Mouse (Mus musculus): ENCODE measurements around the gene Stambp.

The Stambp gene

DNA sequence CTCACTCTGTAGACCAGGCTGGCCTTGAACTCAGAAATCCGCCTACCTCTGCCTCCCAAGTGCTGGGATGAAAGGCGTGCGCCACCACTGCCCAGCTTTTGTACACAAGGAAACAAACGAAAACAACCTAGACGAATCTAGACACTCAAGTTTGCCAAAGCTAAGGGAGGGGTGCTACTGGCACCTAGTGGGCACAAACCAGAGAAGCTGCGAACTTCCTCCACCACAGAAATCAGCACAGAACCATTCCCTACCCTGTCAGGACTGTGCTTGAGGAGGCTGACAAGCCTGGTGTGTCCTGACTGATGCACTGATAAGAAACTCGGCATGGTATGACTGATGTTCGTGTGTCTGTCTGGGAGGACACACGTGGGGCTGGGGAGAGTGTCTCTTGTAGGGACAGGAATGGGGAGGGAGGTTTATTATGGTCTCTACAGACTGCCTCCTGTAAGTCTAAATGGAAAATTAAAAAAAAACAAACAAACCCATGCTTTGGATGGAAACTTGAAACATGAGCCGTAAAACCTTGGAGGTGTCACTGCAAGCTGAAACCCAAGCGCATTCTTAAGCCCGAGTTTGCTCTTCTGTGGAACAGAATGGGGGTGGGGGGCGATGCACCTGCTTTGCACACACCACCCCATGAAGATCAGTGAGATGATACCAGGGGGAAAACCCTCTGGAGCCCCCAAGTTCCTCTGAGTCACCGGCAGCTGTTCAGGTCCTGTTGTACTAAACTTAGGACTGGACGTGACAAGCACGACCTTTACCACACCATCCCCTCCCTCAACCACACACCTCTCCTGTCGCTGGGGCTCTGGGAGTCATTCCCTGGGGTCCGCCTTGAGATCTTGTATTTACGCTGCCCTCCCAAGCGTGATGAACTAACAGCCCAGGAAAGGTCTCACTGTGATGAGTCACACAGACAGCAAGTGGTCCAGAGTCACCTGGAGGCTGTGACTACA lies 3.3 kb downstream of the Stambp start:
- DNase-seq (ENCODE audit: extremely low spot score) = no peak

DNA sequence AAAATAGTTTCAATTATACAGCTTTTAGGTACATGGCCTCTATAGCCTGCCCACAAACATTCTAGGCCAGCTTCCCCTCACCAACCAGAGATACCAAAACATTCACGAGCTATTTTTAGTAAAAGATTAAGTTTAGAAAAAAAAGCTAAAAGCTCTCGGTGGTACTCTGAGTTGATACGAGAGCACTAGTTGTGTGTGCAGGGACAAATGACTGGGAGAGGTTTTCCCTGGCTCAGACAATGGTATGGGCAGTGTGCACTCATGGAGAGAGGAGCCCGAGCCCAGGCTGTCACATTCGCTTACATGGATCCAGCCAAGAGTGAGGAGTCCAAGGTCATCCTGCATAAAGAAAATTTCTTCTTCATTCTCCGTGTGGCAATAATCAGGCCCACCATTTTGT lies 16.6 kb downstream of the Stambp start:
- no peak for DNase-seq (ENCODE audit: extremely low spot score)

DNA sequence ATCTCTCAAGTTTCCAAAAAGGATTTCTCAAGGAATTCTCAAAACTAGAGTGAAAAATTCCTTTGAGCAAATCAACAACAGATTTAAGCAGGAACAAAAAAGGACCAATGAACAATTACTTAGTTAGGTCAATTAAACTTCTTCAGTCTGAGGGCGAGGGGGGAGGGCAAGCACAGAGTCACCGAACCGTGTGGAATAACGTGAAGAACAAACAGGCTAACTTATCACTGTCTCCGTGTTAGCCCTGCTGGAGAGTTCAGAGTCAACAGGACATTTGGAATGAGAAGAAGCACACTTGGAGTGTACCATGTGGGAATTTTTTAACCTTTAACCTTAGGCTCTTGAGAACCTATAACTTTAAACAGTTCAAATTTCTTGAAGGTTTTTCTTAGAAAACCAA lies 24.2 kb downstream of the Stambp start:
- no peak for DNase-seq (ENCODE audit: extremely low spot score)

DNA sequence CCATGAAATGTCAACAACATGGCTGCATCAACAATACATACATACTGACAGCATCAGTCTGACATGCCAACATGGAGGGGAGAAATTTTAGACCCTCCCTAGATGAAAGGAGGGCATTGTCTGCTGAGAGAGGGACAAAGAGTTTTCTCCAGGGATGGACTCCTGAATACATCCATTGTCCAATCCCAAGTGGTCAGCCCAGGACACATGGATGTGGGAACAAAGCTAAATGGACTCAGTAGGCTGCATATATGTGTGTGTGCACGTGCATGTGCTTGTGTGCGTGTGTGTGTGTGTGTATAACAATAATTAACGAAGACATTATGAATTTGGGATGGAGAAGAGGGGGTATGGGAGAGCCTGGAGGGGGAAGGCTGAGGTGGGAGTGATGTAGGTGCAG lies 26.8 kb downstream of the Stambp start:
- no peak for DNase-seq (ENCODE audit: extremely low spot score)

DNA sequence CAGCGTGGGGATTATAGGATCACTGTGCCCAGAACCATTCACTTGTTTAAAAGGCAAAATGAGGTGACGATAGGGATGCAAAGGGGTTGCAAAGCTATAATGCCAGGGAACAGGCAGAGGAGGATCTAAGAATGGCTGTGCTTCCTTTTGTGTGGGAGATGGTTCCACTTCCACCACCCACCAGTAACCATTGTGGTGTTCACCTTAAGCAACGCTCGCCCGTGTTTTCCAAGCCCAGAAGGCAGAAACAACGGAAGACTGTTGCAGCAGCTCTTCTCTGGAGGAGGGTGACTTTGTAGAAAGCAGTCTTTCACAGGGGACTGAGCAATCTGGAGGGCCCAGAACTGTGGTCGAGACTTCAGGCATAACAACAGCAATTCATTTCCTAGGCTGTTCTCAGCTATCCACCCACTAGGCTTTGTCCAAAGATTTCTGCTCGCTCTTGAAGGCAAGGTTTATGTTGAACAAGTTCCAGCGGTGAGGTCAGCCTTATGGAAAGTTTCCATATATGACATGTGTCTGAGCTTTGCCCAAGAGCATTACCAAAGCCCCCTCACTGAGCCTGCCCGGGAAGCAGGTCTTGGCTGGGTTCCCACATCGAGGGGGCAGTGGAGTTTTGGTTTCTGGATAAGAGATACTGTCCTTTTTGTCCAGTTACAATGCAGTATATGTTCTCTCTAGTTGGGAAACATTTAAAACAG lies 30.6 kb downstream of the Stambp start:
- DNase-seq (ENCODE audit: extremely low spot score) = no peak

DNA sequence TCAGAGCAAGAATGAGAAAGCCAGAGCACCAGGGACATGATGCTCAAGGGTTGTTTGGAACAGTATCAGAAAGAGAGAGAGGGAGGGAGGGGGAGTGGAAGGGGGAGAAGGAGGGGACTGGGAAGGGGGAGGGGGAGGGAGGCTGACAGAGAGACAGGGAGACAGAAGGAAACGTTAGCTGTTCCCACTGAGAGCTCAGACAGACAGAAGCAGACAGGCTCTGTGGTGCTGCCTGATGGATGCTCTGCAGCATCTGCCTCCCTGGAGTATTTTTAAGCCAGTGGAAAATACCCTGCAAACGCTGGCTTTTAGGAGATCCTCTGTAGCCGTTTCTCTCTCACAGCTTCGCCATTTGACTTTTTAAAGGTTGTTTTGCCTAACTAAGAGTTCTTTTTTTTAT lies 32.5 kb downstream of the Stambp start:
- no peak for DNase-seq (ENCODE audit: extremely low spot score)

DNA sequence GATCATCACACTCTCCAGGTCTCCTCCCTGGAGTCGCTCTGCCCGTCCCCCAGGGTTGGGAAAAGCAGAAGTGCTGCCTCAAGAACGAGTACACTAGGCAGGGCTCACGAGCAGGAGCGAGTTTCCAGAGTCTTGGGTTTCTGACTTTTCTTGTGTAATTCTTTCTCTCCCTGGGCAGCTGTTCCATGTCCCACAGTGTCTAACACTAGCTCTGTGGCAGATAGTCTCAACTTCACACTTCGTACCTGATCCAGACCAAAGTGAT lies 35.8 kb downstream of the Stambp start:
- DNase-seq (ENCODE audit: extremely low spot score) = no peak

DNA sequence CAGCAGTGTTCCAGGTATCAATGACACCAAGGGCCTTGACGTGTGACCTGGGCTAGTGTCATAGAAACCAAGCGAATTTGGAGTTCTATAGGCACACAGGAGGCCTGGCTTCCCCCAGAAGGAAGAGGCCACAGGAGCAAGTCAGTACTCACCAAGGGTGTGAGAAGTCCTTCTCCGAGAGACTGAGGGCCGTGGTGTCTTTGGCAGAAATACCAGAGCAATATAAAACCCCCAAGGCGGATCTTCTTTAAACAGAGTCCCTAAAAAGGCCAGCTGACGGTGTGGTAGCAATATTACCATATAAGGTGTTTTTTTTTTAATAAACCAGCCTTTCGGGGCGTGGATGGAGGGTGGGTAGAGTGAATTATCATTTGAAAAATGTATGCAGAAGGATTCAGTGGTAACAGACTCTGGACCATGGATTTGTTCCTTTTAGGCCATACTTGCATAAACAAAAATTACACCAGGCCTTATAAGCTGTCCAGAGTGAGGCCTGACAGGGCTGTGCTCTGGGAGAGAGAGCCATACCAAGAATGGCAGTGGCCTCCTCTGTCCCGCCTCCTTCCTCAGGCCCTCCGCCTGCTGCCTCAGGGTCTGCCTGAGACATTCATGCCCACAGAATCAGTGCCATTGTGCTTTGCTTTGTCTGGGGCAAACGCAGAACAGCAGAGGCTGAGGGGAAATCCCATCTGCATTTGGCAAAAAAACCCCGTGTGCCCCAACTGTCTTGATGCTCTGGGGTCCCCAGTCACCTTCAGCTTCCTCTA lies 36.3 kb downstream of the Stambp start, which contains the start of gene Actg2:
Gene Actg2 (minus strand): TSS at position 238 of the 767 bp plus-strand sequence.
- no peak for DNase-seq (ENCODE audit: extremely low spot score)

DNA sequence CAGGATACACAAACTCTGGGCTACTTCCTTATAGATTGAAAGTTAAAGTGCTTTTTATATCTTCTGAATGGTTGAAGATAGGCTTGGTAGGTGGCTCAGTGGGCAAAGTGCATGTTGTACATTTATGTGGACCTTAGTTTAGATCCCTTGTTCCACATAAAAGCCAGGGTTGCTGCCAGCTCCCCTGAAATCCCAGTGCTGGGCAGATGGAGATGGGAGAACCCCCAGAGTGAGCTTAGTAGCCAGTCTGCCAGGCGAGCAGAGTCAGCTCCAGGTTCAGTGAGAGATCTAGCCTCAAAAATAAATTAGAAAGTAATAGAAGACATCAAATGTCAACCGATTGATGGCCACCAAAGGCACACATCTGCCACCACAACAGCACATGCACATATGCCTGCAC lies 39.9 kb downstream of the Stambp start:
- no peak for DNase-seq (ENCODE audit: extremely low spot score)

DNA sequence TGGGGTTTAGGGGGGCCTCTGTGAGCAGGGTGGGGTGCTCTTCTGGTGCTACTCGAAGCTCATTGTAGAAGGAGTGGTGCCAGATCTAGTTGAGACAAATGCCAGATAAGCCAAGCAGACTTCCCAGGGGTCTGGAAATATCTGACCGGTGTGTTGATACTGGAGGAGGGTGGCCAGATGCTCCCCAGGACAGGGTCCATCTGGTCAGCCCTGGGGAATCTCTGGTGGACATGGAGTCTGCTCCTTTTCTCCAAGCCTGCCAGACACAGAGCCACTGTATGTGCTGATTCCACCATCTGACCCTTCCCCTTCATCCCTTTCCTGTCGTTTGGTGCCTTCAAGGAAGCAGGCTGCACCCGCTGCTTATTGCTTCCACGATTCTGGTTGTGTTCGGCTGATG lies 49.3 kb downstream of the Stambp start:
- DNase-seq (ENCODE audit: extremely low spot score) = no peak

DNA sequence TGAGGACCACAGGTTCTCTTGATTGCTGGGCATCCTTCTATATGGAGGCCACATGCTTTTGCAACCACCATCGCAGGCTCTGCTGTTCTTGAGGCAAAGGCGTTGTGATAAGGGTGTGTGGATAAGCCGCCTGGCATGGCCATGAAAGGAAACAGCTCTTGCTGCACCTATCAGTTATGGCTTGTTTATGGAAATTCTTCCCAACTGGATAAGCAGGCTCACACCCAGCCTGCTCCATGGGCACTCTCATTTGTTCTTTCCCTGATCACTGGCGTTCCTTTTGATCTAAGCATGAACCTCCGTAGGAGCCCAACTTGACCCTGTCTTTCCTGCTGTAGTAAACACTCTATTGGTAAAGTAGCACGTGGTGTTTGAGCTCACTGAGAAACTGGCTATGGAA lies 50.7 kb downstream of the Stambp start:
- no peak for DNase-seq (ENCODE audit: extremely low spot score)

DNA sequence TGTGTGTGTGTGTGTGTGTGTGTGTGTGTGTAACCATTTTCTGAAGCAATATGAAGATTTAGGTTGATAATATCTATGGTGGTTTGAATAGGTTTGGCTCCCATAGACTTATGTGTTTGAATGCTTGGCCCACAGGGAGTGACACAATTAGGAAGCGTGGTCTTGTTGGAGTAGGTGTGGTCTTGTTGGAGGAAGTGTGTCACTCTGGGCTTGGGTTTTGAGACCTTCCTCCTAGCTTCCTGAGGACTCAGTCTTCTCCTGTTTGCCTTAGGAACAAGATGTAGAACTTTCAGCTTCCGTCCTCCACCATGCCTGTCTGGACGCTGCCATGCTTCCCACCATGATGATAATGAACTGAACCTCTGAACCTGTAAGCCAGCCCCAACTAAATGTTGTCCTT lies 53.9 kb downstream of the Stambp start:
- DNase-seq (ENCODE audit: extremely low spot score) = no peak

DNA sequence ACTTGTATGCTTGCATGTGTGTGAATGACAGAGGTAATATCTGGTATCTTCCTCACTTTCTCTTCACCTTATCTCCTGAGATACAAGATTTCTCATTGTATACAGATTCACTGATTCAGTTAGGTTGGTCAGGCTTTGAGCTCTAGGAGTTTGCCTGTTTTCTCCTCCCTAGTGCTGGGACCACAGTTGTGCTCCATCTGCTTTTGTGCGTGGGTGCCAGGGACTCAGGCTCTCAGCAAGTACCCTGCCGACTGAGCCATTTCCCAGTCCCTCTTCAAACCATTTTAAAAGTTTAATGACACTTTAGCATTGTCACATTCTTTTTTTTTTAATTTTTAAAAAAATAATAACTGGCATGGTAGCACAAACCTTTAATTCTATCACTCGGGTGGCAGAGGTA lies 57.4 kb downstream of the Stambp start:
- no peak for DNase-seq (ENCODE audit: extremely low spot score)

DNA sequence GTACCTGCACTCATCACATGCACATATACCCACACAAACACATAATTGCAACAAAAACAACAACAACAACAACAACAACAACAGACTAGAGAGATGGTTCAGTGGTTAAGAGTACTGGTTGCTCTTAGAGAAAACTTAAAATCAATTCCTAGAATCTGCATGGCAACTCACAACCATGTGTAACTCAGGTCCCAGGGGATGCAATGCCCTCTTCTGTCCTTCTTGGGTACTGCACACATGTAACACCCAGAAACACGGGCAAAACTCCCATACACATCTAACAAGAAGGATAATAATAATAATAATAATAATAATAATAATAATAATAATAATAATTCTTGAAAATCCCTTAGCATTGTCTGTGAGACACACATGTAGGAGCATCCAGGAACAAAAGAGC lies 60.0 kb downstream of the Stambp start:
- DNase-seq (ENCODE audit: extremely low spot score) = peak; percentile 50

DNA sequence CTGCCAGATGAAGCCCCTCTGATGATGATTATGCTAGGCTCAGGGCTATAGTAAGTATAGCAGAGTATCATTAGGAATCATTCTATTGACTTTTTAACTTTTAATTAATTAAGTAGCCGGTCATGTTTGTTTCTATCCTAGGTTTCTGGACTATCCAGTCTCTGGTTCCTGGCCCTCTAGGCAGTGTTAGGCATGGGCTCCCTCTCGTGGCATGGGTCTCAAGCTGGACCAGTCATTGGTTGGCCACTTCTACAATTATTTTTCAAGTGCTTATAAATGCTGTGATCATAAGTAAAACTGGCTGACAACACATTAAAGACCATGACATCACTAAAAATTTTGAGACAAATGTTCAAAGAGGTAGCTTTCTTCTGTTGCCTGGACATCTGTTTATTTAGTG lies 62.3 kb downstream of the Stambp start:
- no peak for DNase-seq (ENCODE audit: extremely low spot score)

DNA sequence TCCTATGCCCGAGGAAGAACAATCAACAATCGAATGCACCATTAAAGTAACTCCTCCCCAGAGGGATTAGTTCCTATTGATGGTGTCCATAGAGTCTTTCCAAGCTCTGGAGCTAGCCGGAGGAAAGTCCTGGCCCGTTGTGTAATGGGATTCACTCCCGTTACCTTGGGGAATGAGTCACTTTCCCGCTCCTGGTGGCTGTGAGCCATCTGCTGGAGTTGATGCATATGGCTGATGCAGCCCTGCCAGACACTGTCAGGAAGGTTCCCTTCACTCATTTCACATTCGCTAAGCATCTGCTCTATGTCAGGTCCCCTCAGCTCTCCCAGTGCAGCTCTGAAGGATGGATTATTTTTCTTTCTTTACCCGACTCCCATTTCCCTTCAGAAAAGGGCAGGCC lies 63.1 kb downstream of the Stambp start:
- DNase-seq (ENCODE audit: extremely low spot score) = no peak

DNA sequence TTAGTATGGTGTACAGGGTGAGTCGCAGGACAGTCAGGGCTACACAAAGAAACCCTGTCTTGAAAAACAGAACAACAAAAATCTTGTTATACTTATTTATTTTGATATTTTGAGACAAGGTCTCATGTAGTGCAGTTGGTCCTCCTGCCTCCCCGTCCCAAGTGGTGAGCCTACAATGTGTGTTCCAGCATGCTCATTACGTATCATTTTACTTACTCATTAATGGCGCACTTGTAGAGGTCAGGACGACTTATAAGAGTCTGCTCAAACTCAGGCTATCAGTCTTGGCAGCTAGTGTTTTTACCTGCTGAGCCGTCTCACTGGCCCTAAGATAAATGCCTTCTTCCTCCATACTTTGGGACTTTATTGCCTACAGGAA lies 65.4 kb downstream of the Stambp start:
- no peak for DNase-seq (ENCODE audit: extremely low spot score)

DNA sequence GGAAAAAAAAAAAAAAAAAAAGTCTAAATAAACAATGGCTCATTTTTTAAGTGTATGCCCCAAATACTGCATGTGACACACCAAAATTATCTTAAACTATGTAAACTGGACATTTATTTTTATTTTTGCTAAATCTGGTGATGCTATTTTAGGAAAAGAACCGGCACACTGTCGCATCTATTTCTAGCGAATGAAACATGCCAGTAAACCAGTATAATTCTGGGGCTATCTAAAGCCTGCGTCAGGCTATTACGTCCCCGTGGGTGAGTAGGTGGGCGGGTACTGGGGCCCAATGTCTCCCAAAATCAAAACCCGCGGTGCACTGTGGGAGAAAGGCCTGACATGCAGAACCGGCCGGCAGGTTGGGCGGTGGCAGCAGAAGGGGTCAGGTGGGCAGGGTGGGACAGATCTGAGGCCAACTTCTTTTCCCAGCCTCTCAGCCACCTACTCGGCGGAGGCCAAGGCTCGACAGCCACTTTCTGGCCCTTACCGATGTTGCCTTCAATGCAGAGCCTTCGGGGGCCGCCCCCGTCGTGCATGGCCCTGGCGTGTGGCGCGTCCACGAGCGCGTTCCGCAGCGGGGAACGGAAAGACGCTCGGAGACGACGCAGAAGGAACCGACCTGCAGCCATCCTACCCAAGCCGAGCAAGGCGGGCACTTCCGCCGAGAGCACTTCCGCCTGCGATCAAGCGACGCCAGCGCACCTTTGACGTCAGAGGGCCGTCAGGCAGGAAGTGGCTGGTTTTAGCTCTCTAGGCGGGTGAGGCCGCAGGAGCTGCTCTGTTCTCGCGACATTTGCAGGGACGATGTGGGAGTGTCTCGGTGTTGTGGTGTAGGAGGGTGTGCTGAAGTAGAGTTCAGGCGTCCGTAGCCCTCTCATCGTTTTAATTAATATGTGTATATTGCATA lies 66.0 kb downstream of the Stambp start, which contains the start of gene Dguok:
Gene Dguok (minus strand): TSS at position 712 of the 910 bp plus-strand sequence.
- peak; percentile 96 for DNase-seq (ENCODE audit: extremely low spot score)

DNA sequence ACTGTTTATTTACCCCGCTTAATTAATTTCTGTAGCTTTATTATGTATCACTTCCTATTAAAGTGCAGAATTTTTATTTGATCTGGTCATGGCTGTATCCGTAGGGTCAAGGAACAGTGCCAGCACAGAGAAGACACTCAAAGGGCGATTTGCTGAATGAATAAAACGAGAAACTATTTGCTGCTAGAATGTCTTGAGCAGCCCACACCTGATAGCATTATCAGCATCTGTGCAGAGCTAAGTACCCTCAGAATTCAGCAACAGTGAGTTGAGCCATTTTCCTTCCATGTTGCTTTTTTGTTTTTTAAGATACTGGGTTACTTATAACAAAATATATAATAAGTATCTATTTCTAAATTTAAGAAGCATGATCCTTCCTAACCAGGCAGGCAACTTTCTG lies 67.0 kb downstream of the Stambp start:
- DNase-seq (ENCODE audit: extremely low spot score) = no peak

DNA sequence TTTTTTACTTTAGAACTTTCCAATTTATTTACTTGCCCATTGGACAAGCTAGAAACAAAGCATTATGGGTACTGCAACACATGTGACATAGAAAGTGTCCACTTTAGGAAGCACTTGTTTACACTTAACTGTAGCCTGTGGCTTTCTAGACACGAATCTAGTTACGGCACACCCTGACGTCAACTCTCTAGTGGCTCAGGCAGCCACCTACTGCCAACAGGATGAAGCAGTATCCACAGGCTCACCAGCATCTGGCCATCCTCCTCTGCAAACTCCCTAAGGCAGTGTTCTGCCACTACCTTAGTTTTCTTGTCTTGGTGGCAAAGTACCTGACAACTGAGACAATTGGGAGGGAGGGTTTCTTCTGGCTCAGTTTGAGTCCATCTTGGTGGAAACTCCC lies 69.2 kb downstream of the Stambp start:
- DNase-seq (ENCODE audit: extremely low spot score) = no peak

DNA sequence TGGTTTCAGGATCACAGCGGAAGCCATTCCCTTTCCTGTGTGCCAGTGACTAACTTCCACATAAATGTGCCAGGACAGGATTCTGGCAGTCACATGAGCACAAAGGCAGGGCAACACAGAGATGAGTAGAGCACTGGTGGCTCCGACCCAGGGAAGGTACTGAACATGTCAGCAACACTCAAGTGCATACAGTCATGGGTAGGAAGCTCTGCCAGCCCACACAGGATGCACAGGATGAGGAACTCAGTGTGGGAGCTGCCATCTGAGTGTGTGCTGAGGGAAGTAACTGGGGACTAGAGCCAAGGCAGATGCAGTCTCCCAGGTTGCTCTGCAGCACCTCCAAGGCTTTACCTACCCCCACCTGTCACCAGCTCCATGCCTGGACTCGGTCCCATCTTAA lies 69.9 kb downstream of the Stambp start:
- DNase-seq (ENCODE audit: extremely low spot score) = no peak

Data from embryo, embryonic 9.5 days (tissue).